Mouse (Mus musculus) lung, postnatal 36 days (tissue): ENCODE measurements around the gene Pzp.

Experiments
- DNase-seq: peaks from one replicate; pipeline ENCODE4 v3.0.0; 2022; ENCODE audit warnings: mixed read lengths

The Pzp gene

GRCm38 (mm10) chr6:128477495-128477894, 49.0 kb downstream of the Pzp start:
- peak; percentile 17 for DNase-seq

- no peak for DNase-seq
Observed at GRCm38 (mm10) chr6:128474112-128474511, 52.4 kb downstream of the Pzp start.

GRCm38 (mm10) chr6:128469451-128469850, 57.1 kb downstream of the Pzp start:
- DNase-seq = peak; percentile 71

- DNase-seq = peak; percentile 15
Observed at GRCm38 (mm10) chr6:128467298-128467697, 59.2 kb downstream of the Pzp start.

- DNase-seq = no peak
Observed at GRCm38 (mm10) chr6:128466563-128466962, 60.0 kb downstream of the Pzp start.

GRCm38 (mm10) chr6:128466043-128466442, 60.5 kb downstream of the Pzp start:
- DNase-seq = no peak

GRCm38 (mm10) chr6:128464996-128465395, 61.5 kb downstream of the Pzp start:
- DNase-seq = no peak

GRCm38 (mm10) chr6:128461606-128462005, 64.9 kb downstream of the Pzp start:
- DNase-seq = no peak

- DNase-seq = no peak
Observed at GRCm38 (mm10) chr6:128460729-128461503, 65.6 kb downstream of the Pzp start.

- DNase-seq = no peak
Observed at GRCm38 (mm10) chr6:128460321-128460720, 66.2 kb downstream of the Pzp start.

GRCm38 (mm10) chr6:128457186-128457585, 69.3 kb downstream of the Pzp start:
- DNase-seq = no peak

GRCm38 (mm10) chr6:128455835-128456605, 70.5 kb downstream of the Pzp start:
- DNase-seq = no peak

GRCm38 (mm10) chr6:128447063-128447462, 79.5 kb downstream of the Pzp start:
- no peak for DNase-seq

- peak; percentile 81 for DNase-seq
Observed at GRCm38 (mm10) chr6:128445761-128446535, 80.6 kb downstream of the Pzp start.

- no peak for DNase-seq
Observed at GRCm38 (mm10) chr6:128440238-128440637, 86.3 kb downstream of the Pzp start.

GRCm38 (mm10) chr6:128438871-128439341, 87.6 kb downstream of the Pzp start:
- peak; percentile 21 for DNase-seq

- DNase-seq = peak; percentile 95
Observed at GRCm38 (mm10) chr6:128438317-128438870, 88.1 kb downstream of the Pzp start, which contains the start of gene Fkbp4. TSS of gene Fkbp4 (minus strand) at chr6:128438677.

- DNase-seq = peak; percentile 77
Observed at GRCm38 (mm10) chr6:128437731-128438316, 88.7 kb downstream of the Pzp start.

- no peak for DNase-seq
Observed at GRCm38 (mm10) chr6:128437288-128437687, 89.2 kb downstream of the Pzp start.

- no peak for DNase-seq
Observed at GRCm38 (mm10) chr6:128436356-128437005, 90.0 kb downstream of the Pzp start.

GRCm38 (mm10) chr6:128435474-128435873, 91.0 kb downstream of the Pzp start:
- peak; percentile 95 for DNase-seq
